Mouse (Mus musculus) hindbrain, postnatal 0 days (tissue): ENCODE results near the gene Tuba3b. TPM values are rescaled to one million over a fixed set of nuclear protein-coding genes. Genes with fewer than 3 reads are reported as not detected.

Source experiments
- ATAC-seq: fragments of 200-750 bp; cut with Nextera tagmentation; 2 replicates; pipeline ENCODE4 v1.8.0; 2017; ENCODE audit warnings: mild to moderate bottlenecking, moderate TSS enrichment, moderate library complexity
- DNase-seq: peaks from one replicate; pipeline ENCODE4 v3.0.0-alpha.2; 2015; ENCODE audit warnings: low spot score
- H3K27ac ChIP-seq: fragments of 300-500 bp; sonication (generic); 2 replicates; pipeline ENCODE4 v1.5.1; 2014; ENCODE audit warnings: mild to moderate bottlenecking
- H3K27me3 ChIP-seq: fragments of 300-500 bp; sonication (generic); 2 replicates; pipeline ENCODE4 v1.6.1; 2014; ENCODE audit warnings: low read length, mixed read lengths; ENCODE audit not compliant: insufficient read depth
- H3K36me3 ChIP-seq: fragments of 300-500 bp; sonication (generic); 2 replicates; pipeline ENCODE4 v1.6.1; 2014; ENCODE audit warnings: low read length, mixed read lengths; ENCODE audit not compliant: insufficient read depth
- H3K4me1 ChIP-seq: fragments of 300-500 bp; sonication (generic); 2 replicates; pipeline ENCODE4 v1.6.1; 2014; ENCODE audit warnings: antibody characterized with exemption, low read length, mixed read lengths; ENCODE audit not compliant: insufficient read depth
- H3K4me2 ChIP-seq: fragments of 300-500 bp; sonication (generic); 2 replicates; pipeline ENCODE4 v1.6.1; 2014; ENCODE audit warnings: low read depth, mild to moderate bottlenecking, low read length, moderate library complexity, mixed read lengths
- H3K4me3 ChIP-seq: fragments of 300-500 bp; sonication (generic); 2 replicates; pipeline ENCODE4 v1.5.1; 2014; ENCODE audit warnings: low read length
- H3K9ac ChIP-seq: fragments of 300-500 bp; sonication (generic); replicated peaks from 2 replicates; pipeline ENCODE4 v1.6.1; 2014; ENCODE audit warnings: mild to moderate bottlenecking, low read length, moderate library complexity, mixed read lengths
- H3K9me3 ChIP-seq: fragments of 300-500 bp; sonication (generic); 2 replicates; pipeline ENCODE4 v1.6.1; 2016; ENCODE audit warnings: low read length, mixed read lengths
- CTCF ChIP-seq: IDR thresholded peaks from 2 replicates; pipeline ENCODE4 v1.5.1; 2016; ENCODE audit warnings: antibody characterized with exemption, control low read depth, low read depth
- WGBS: fragments of 180-500 bp; shearing (Covaris S2); extraction: QIAGEN DNeasy Blood & Tissue Kit; methylation state at CpG from one replicate; pipeline ENCODE4 v1.1.7; 2014; 5-methylcytosine and 5-hydroxymethylcytosine counted together
- polyA plus RNA-seq: library from polyadenylated mRNA; unstranded; fragments of >200 nt; fragmentation: Nextera tagmentation; extraction: Ambion mirVana; gene quantifications from 2 replicates; pipeline ENCODE4 v1.2.1, GENCODE M21; 2015
- total RNA-seq: library from RNA; depleted of rRNA; stranded (reverse); fragments of >200 nt; gene quantifications from 2 replicates; pipeline ENCODE4 v1.2.3, GENCODE M21; 2014; rRNA removed

Gene Tuba3b
- 0.11 TPM in 1 of 2 replicates, not detected in the other for total RNA-seq
- polyA plus RNA-seq = not detected in 2 replicates

DNA sequence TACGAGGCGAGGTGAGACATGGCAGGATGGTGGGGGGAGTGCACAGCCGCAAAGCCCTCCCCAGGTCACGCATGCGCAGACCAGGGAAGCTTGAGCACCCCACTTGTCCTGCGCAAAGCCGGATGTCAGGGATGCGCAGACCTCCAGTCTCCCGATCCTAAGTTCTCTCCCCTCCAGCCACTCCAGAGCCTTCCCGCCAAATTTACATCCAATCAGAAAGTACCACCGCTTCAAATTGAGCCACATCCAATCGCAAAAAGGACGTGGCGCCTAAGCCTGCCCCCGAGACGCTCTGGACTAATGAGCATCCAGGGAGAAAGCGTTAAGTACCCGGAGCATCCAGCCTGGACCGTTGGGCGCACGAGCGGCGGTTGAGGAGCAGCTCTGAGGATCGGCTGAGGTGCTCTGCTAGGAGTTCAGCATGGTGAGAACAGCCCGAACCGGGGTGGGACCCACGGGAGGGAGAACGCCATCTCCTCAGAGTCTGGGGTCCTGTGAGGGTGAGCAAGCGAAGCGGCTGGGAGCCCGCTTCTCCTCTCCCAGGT, at the start of gene Tuba3b:
Gene Tuba3b (plus strand): TSS at position 92 of the 545 bp plus-strand sequence.
- H3K4me1 ChIP-seq = no peaks in the 10 kb centered on the region
- no peak within 1 kb of the TSS for H3K27ac ChIP-seq
- no peak for DNase-seq
- no peaks in the 10 kb centered on the region for H3K36me3 ChIP-seq
- ATAC-seq = no peak
- H3K9ac ChIP-seq = no peak within 1 kb of the TSS
- 98% methylated on average over 31 of the region's 31 CpGs for WGBS
- H3K27me3 ChIP-seq = no peaks in the 10 kb centered on the region
- H3K9me3 ChIP-seq = no peaks in the 10 kb centered on the region
- TF ChIP-seq CTCF = no peak
- no peak within 1 kb of the TSS for H3K4me3 ChIP-seq
- no peak within 1 kb of the TSS for H3K4me2 ChIP-seq

DNA sequence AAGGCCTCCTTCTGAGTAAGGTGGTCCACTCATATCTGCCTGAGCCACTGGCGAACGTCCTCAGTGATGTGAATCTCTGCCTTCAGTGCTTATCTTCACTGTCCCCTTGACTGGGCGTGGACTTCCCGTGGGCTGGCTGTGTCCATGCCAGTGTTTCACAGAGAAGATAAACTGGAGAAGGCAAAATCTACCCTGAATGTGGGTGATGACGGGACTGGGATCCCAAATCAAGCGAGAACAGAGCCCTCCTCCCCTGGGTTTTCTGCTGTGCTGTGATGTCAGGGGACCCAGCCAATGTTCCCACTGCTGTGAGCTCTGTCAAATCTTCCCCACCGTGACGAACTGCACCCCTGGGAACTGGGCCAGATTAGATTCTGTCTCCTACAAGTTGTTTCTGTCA, 48.3 kb upstream of the Tuba3b start:
- ATAC-seq = no peak
- Histone ChIP-seq H3K27ac (no peak overlapping the region), H3K9ac (no peak overlapping the region), H3K9me3 (no peaks in the 10 kb centered on the region), H3K36me3 (no peaks in the 10 kb centered on the region), H3K4me1 (no peaks in the 10 kb centered on the region), H3K27me3 (no peaks in the 10 kb centered on the region), H3K4me3 (no peak overlapping the region), H3K4me2 (no peak overlapping the region)
- no peak for TF ChIP-seq CTCF
- peak; percentile 24 for DNase-seq
- WGBS = 53% methylated on average over 8 of the region's 8 CpGs

DNA sequence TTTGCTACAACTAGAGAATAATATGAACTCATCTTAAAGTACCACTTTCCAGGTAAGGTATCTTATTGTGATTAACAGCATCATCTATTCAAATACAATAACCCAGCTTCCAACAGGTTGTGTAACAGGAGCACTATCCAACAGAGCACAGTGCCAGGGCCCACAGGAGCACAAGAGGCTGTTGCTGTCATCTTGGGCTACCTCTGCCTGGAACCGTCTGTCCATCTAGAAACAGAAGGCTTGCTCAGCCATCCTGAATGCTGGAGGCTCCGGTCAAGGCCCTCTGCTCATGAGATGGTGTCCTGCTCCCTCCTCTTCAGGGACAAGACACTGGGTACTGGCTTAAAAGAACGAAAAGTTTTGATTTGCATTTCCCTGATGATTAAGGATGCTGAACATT, 47.7 kb upstream of the Tuba3b start:
- H3K4me2 ChIP-seq = no peak overlapping the region
- DNase-seq (no peak), ATAC-seq (no peak)
- TF ChIP-seq CTCF = no peak
- WGBS = 81% methylated on average over 3 of the region's 3 CpGs
- H3K4me1 ChIP-seq = no peaks in the 10 kb centered on the region
- no peaks in the 10 kb centered on the region for H3K27me3 ChIP-seq
- no peak overlapping the region for H3K27ac ChIP-seq
- H3K4me3 ChIP-seq = no peak overlapping the region
- H3K9me3 ChIP-seq = no peaks in the 10 kb centered on the region
- no peaks in the 10 kb centered on the region for H3K36me3 ChIP-seq
- no peak overlapping the region for H3K9ac ChIP-seq

DNA sequence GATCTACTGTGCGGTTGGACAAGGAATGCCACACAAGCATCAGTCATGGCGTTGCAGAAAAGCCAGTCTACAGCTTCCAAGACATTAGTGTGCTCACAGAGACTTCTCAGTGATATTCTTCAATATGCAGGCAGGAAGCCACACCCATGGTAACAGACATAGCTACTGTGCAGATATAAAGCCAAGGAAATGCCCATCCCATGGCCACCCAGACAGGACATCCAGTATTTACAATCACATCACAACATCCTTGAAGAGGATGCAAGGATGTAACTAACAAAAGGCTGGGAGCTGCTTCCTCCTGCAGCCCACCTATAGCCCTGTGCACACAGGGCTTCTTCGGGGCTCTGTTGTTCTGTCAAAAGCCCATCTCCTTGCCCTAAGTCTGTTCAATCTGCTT, 46.9 kb upstream of the Tuba3b start:
- Histone ChIP-seq H3K4me3 (no peak overlapping the region), H3K36me3 (no peaks in the 10 kb centered on the region), H3K4me1 (peaks cover 1% of the 10 kb centered on the region; the same call in 1 of the 2 replicates), H3K27ac (no peak overlapping the region), H3K9me3 (no peaks in the 10 kb centered on the region), H3K4me2 (no peak overlapping the region), H3K27me3 (no peaks in the 10 kb centered on the region), H3K9ac (no peak overlapping the region)
- no peak for TF ChIP-seq CTCF
- WGBS = 88% methylated on average over 3 of the region's 3 CpGs
- DNase-seq (no peak), ATAC-seq (no peak)

DNA sequence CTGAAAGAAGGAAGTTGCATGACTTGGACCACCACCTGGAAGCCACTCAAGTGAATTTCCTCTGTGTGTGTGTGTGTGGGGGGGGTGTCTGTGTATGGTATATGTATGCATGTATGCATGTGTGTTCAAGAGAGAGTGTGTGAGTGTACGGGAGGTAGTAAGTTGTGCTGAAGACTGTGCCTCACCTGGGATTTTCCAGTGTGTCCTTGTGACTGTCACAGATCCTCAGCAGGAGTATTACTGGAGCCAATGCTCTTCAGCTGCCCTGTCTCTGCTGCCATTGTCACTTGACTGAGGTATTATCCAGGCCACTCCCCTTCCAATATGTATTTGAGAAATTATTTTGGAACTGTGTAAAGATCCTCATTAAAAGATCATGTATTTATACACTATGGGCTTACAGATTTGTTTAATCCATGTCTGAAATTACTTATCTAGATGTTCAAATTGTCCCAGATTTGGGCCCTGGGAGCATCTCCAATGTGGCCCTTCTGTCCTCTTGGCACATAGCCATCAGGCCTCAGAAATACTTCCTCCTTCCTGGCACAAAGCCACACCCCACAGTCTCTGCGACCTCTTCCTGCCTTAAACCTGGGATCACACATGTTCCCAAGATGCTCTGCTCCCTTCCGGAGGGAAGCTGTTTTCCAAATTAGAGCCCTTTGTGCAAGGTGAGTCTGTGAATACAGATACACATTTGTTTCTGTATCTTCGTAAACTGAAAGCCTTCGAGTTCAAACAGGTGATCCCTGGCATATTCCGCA, 42.1 kb upstream of the Tuba3b start:
- Histone ChIP-seq H3K4me3 (no peak overlapping the region), H3K9me3 (no peaks in the 10 kb centered on the region), H3K27ac (no peak overlapping the region), H3K27me3 (no peaks in the 10 kb centered on the region), H3K9ac (no peak overlapping the region), H3K4me1 (peaks cover 5% of the 10 kb centered on the region; the same call in 1 of the 2 replicates), H3K36me3 (no peaks in the 10 kb centered on the region), H3K4me2 (no peak overlapping the region)
- ATAC-seq (no peak), DNase-seq (peak; percentile 48)
- 80% methylated on average over 6 of the region's 6 CpGs for WGBS
- TF ChIP-seq CTCF = no peak

DNA sequence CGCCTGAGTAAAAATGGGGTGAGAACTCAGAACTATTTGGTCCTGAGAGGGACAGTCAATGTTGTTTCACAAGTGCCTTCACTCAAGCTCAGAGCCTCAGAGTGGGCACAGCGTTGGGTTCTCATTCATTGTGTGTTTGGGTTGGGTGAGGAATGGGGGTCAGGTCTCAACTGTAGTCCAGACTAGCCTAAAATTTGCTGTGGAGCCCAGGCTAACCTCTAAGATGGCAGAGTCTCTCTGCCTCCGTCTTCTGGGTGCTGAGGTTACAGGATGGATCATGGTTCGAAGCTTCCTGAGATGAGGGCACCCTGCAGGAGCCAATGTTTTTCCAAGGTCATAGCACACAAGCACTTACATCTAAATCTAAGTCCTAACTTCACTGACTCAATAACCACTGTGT, 38.8 kb upstream of the Tuba3b start:
- Histone ChIP-seq H3K4me1 (peaks cover 20% of the 10 kb centered on the region), H3K9me3 (no peaks in the 10 kb centered on the region), H3K9ac (no peak overlapping the region), H3K27me3 (no peaks in the 10 kb centered on the region), H3K4me2 (no peak overlapping the region), H3K4me3 (no peak overlapping the region), H3K27ac (no peak overlapping the region), H3K36me3 (no peaks in the 10 kb centered on the region)
- 92% methylated on average over 4 of the region's 4 CpGs for WGBS
- TF ChIP-seq CTCF = no peak
- ATAC-seq (no peak), DNase-seq (no peak)
